Mouse (Mus musculus): Measurements from ENCODE around the gene Sp4.

The Sp4 gene

GRCm38 (mm10) chr12:118301072-118301865, at the start of gene Sp4:
Gene Sp4, minus strand, starts transcription at chr12:118301440.
- DNase-seq (ENCODE audit: extremely low spot score), result peak; percentile 94

DNA sequence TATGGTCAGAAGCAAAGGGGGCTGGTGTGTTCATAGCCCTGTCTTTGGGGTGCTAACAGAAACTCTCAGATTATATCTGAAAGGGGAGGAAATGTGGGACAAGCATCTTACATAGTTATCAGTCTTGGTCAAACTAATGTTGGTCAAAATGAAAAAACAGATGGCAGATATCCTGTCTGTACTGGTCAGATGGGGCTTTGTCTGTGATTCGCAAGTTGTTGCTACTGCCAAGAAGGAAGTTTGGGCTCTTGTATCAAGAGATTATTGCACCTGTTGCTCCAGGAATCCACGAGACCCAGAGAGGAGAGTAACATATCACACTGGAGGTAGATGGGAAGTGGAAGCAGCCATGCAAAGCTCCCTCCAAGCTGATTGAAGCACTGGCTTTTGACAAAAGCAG, 37.9 kb upstream of the Sp4 start:
- DNase-seq (ENCODE audit: extremely low spot score), result no peak

- DNase-seq (ENCODE audit: extremely low spot score), result no peak
Measured at GRCm38 (mm10) chr12:118338243-118338642, 37.0 kb upstream of the Sp4 start.

DNA sequence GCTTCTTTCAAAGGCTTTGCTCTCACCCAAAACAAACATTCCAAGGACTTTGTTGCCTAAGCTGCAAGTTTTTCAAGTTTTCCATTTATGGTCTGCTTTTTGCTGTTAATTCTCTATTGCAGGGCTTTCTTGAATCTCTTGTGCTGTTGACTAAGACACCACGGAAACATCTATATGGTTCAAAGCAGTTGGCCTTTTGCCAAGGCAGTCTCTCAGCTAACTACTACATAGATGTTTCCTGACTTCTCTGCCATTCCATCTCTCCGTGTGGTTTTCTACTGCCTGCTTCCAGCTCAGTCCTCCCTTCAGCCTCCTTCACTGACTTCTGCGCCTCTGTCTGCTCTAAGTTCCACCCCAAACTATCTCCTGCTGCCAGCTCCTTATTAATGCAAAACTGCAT, 36.1 kb upstream of the Sp4 start:
- DNase-seq (ENCODE audit: extremely low spot score), result no peak

- no peak for DNase-seq (ENCODE audit: extremely low spot score)
Measured at GRCm38 (mm10) chr12:118328739-118329249, 27.6 kb upstream of the Sp4 start.

GRCm38 (mm10) chr12:118327566-118327965, 26.3 kb upstream of the Sp4 start:
- no peak for DNase-seq (ENCODE audit: extremely low spot score)

GRCm38 (mm10) chr12:118326161-118326560, 24.9 kb upstream of the Sp4 start:
- DNase-seq (ENCODE audit: extremely low spot score), result no peak

DNA sequence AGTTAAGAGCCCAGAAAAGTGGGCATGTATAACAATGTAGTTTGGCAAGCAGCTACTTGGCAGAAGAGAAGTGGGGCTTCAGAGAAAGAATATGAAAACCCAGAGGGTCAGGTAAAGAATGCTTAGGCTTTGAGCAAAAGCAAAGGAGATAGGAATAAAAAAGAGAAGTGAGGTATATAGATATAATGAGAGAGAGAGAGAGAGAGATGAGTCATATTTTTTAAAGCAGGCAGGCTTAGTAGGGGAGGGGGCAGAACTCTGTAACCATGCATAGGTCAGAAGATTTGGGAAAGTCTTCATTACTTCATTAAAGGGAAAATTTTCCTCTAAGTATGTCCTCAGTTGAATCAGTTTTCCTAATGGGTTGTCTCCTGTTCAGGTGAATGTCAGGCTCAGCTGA, 18.8 kb upstream of the Sp4 start:
- DNase-seq (ENCODE audit: extremely low spot score), result no peak

DNA sequence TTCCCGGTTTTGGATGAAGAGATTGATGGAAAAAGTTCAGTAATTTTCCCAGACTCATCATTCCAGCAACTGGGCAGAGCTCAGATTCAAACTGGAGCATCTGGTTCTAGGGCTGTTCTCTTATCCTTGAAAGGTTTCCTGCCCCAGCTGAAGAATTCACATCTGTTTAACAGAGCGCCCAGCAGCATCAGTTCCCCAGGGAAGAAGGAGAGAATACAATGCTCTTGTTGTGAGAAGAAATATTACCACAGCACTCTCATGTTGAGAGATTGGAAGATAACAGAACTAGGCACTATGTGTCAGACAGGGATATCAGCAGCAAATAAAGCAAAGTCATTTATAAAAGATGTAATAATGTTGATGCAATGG, 13.2 kb upstream of the Sp4 start:
- DNase-seq (ENCODE audit: extremely low spot score), result no peak

GRCm38 (mm10) chr12:118313805-118314476, 12.7 kb upstream of the Sp4 start:
- no peak for DNase-seq (ENCODE audit: extremely low spot score)

DNA sequence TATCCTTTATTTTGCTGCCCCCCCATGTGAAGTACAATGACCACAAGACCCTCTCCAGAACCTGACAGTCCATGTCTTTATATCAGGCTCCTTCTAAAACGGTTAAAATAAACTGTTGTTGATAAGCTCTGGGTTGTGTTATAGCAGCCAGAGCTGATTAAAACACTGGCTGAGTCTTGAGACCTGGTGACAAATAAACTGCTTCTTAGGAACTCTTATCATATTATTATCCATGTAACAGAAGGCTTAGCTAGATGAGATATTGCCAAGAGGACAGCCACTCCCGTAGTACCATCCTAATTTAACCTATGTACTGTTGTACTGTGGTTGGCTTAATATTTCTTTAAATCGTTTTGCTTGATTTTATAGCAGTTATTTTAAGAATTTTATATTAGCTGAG, 2.3 kb upstream of the Sp4 start:
- no peak for DNase-seq (ENCODE audit: extremely low spot score)

GRCm38 (mm10) chr12:118303066-118303465, 1.8 kb upstream of the Sp4 start:
- DNase-seq (ENCODE audit: extremely low spot score), result no peak

DNA sequence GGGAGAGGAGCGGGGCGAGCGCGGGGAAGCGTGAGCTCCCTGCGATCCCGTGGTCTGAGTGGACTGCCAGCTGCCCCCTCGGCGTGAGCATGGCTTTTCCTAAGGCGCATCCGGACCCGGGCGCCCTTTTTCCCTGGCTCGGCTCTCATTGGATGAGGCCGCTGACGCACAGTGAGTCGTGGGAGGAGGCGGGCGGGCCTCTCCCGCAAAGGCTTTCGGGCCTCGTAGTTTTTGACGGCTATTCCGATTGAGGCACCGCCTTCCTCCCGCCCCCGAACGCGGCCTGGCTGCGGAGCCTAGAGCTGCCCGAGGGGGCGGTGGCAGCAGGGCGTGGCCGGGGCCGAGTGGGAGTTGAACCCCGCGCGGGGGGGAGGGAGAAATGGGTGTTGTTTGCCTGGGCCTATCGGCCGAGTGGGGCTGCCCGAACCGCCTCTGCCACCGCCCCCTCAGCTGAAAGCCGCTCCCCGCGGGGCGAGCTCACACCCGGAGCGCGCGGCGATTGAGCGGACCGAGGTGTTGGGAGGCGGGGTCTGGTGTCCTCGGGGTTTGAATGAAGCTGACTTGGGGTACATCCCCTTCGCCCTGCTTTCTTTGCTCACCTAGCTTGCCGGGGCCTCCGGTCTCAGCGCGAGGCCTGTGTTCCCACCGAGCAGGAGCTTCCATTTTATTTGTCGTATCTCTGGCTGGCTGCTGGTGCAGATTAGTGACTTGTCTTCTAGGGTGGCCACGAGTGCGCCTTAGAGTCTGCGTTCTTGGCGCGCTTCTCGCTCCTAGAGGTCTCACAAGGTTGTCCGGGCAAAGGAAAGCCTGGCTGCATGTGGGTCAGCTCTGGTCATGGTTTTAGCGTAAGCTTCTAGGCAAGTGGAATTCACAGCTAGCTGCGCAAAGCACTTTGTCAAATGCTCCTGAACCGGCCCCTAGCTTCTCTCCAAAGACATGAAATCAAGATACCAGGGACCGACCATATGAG, 911 bp upstream of the Sp4 start:
- peak; percentile 98 for DNase-seq (ENCODE audit: extremely low spot score)

- DNase-seq (ENCODE audit: extremely low spot score), result no peak
Measured at GRCm38 (mm10) chr12:118300754-118301071, 527 bp downstream of the Sp4 start.

GRCm38 (mm10) chr12:118299956-118300355, 1.3 kb downstream of the Sp4 start:
- DNase-seq (ENCODE audit: extremely low spot score), result peak; percentile 59

- no peak for DNase-seq (ENCODE audit: extremely low spot score)
Measured at GRCm38 (mm10) chr12:118299172-118299571, 2.1 kb downstream of the Sp4 start.

- DNase-seq (ENCODE audit: extremely low spot score), result no peak
Measured at GRCm38 (mm10) chr12:118298516-118298915, 2.7 kb downstream of the Sp4 start.

- DNase-seq (ENCODE audit: extremely low spot score), result no peak
Measured at GRCm38 (mm10) chr12:118296236-118296635, 5.0 kb downstream of the Sp4 start.

- no peak for DNase-seq (ENCODE audit: extremely low spot score)
Measured at GRCm38 (mm10) chr12:118295793-118296192, 5.4 kb downstream of the Sp4 start.

DNA sequence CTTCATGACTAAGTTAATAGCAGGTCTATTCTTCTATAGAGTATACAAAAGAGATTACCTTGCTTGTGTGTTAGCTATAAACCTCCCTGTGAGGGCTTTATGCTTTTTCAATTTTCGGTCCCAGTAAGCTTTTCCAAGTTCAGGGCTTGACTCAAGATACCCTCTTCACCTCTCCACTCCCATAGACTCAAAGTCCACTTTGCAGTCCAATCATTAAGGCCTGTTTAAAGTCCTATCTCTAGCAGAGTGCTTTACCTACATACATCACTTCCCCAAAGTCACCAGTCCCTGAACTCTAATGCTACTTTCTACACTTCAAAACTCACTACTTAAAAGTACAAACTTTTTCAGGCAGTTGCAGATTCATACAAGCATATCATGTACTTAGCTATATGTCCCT, 12.3 kb downstream of the Sp4 start:
- DNase-seq (ENCODE audit: extremely low spot score), result no peak

GRCm38 (mm10) chr12:118285099-118285498, 16.1 kb downstream of the Sp4 start:
- no peak for DNase-seq (ENCODE audit: extremely low spot score)

DNA sequence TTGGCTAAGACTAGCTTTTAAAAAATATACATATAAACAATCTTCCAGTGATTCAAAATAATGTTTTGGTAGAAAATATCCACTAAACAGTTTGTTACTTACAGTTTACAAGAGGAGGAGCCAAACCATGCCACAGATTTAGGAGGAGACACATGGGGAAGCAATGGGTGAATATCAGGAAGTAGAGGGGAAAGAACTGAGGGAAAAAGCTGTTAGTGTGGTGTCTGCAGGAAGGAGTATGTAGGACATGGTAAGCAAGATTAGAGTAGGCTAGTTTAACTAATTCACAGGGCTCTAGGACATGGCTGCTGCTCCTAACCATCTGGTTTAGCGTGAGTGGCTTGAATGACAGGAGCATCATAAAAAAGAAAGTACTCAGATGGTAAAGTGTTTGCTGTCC, 19.3 kb downstream of the Sp4 start:
- DNase-seq (ENCODE audit: extremely low spot score), result no peak

Data from embryo, embryonic 9.5 days (tissue).